Mouse (Mus musculus) heart, postnatal 0 days (tissue): ENCODE results near the gene Mcrip1. TPM values are rescaled to one million over a fixed set of nuclear protein-coding genes. Genes with fewer than 3 reads are reported as not detected.

Experiments used
- ATAC-seq: fragments of 200-750 bp; cut with Nextera tagmentation; 2 replicates; pipeline ENCODE4 v1.8.0; 2017; ENCODE audit warnings: low read depth, moderate number of reproducible peaks, moderate library complexity; ENCODE audit not compliant: insufficient read depth
- DNase-seq: peaks from one replicate; pipeline ENCODE4 v3.0.0-alpha.2; 2016; ENCODE audit warnings: low spot score
- H3K27ac ChIP-seq: fragments of 300-500 bp; sonication (generic); 2 replicates; pipeline ENCODE4 v1.5.1; 2014; ENCODE audit warnings: low read depth, mild to moderate bottlenecking
- H3K27me3 ChIP-seq: fragments of 300-500 bp; sonication (generic); 2 replicates; pipeline ENCODE4 v1.6.1; 2014; ENCODE audit warnings: low read length, mixed read lengths; ENCODE audit not compliant: control insufficient read depth, insufficient read depth
- H3K36me3 ChIP-seq: fragments of 300-500 bp; sonication (generic); replicated peaks from 2 replicates; pipeline ENCODE4 v1.6.1; 2014; ENCODE audit warnings: low read length, mixed read lengths; ENCODE audit not compliant: control insufficient read depth, insufficient read depth
- H3K4me1 ChIP-seq: fragments of 300-500 bp; sonication (generic); 2 replicates; pipeline ENCODE4 v1.6.1; 2014; ENCODE audit warnings: antibody characterized with exemption; ENCODE audit not compliant: control insufficient read depth, insufficient read depth
- H3K4me2 ChIP-seq: fragments of 300-500 bp; sonication (generic); 2 replicates; pipeline ENCODE4 v1.6.1; 2014; ENCODE audit warnings: low read depth, mild to moderate bottlenecking, low read length, moderate library complexity
- H3K4me3 ChIP-seq: fragments of 300-500 bp; sonication (generic); 2 replicates; pipeline ENCODE4 v1.5.1; 2014; ENCODE audit warnings: low read depth, low read length
- H3K9ac ChIP-seq: fragments of 300-500 bp; sonication (generic); replicated peaks from 2 replicates; pipeline ENCODE4 v1.6.1; 2014; ENCODE audit warnings: low read depth, low read length, mixed read lengths
- H3K9me3 ChIP-seq: fragments of 300-500 bp; sonication (generic); replicated peaks from 2 replicates; pipeline ENCODE4 v1.6.1; 2016; ENCODE audit warnings: low read length; ENCODE audit not compliant: control insufficient read depth
- CTCF ChIP-seq: IDR thresholded peaks from 2 replicates; pipeline ENCODE4 v1.5.1; 2016; ENCODE audit warnings: antibody characterized with exemption, control low read depth, low read depth
- EP300 ChIP-seq: IDR thresholded peaks from 2 replicates; pipeline ENCODE4 v1.6.1; 2016; ENCODE audit warnings: antibody characterized with exemption, low read depth
- WGBS: fragments of 180-500 bp; shearing (Covaris S2); extraction: QIAGEN DNeasy Blood & Tissue Kit; methylation state at CpG from one replicate; pipeline ENCODE4 v1.1.7; 2014; 5-methylcytosine and 5-hydroxymethylcytosine counted together
- polyA plus RNA-seq: library from polyadenylated mRNA; unstranded; fragments of >200 nt; fragmentation: Nextera tagmentation; extraction: Ambion mirVana; gene quantifications from 2 replicates; pipeline ENCODE4 v1.2.1, GENCODE M21; 2015
- total RNA-seq: library from RNA; depleted of rRNA; stranded (reverse); fragments of >200 nt; gene quantifications from 2 replicates; pipeline ENCODE4 v1.2.3, GENCODE M21; 2014; ENCODE audit warnings: low replicate concordance; rRNA removed

Gene Mcrip1
- 66.9 and 93.5 TPM in 2 replicates for total RNA-seq
- polyA plus RNA-seq: 136 and 138 TPM in 2 replicates

- H3K9ac ChIP-seq: peak within 1 kb of the TSS; percentile 97
- WGBS: under 1% methylated on average over 72 of the region's 87 CpGs
- H3K4me1 ChIP-seq: peaks cover 22% of the 10 kb centered on the region
- peak within 1 kb of the TSS; percentile 92 for H3K4me2 ChIP-seq
- ATAC-seq (peak; percentile 89), DNase-seq (peak; percentile 89)
- peaks cover 4% of the 10 kb centered on the region for H3K36me3 ChIP-seq
- peak within 1 kb of the TSS; percentile 95 for H3K27ac ChIP-seq
- no peaks in the 10 kb centered on the region for H3K27me3 ChIP-seq
- TF ChIP-seq EP300 (no peak), CTCF (no peak)
- peak within 1 kb of the TSS; percentile 94 for H3K4me3 ChIP-seq
- H3K9me3 ChIP-seq: no peaks in the 10 kb centered on the region
These were observed at the start of gene Mcrip1 for GRCm38 (mm10) chr11:120549168-120549945. Gene Mcrip1 (minus strand): TSS chr11:120549727.

DNA sequence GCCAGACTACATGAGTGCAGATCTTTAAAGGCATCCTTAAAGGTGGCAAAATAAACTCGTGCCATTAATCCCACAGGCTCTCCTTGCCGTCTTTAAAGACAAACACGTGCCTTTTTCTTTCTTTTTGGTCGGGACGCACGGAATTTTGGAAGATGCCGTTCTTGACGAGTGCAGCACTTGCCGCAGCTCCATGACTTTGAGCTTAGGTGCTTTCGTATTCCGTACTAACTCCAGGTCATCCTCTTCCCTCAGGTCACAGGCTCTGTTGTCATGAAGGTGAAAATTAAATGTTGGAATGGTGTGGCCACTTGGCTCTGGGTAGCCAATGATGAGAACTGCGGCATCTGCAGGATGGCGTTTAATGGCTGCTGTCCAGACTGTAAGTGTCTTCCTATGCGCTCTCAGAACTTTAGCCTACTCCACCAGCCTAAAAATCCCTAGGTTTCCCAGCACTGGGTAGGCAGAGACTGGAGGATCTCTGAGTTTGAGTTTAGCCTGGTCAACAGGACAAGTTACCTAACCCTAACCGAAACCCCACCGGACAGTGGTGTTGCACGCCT is 49.5 kb upstream of the Mcrip1 start:
- ATAC-seq (no peak), DNase-seq (no peak)
- Histone ChIP-seq H3K36me3 (peaks cover 59% of the 10 kb centered on the region), H3K4me3 (peak overlapping the region; percentile 89), H3K27ac (peak overlapping the region; percentile 79; the same call in 1 of the 2 replicates), H3K4me2 (peak overlapping the region; percentile 71), H3K9me3 (no peaks in the 10 kb centered on the region), H3K9ac (peak overlapping the region; percentile 49; the same call in 1 of the 2 replicates), H3K27me3 (no peaks in the 10 kb centered on the region), H3K4me1 (peaks cover 12% of the 10 kb centered on the region)
- WGBS: 42% methylated on average over 17 of the region's 17 CpGs
- no peak for TF ChIP-seq CTCF
- no peak for TF ChIP-seq EP300

- Histone ChIP-seq H3K27ac (peak within 1 kb of the TSS; percentile 90), H3K27me3 (no peaks in the 10 kb centered on the region), H3K36me3 (peaks cover 59% of the 10 kb centered on the region), H3K4me3 (peak within 1 kb of the TSS; percentile 89), H3K9ac (peak within 1 kb of the TSS; percentile 97), H3K9me3 (no peaks in the 10 kb centered on the region), H3K4me2 (peak within 1 kb of the TSS; percentile 92), H3K4me1 (peaks cover 12% of the 10 kb centered on the region)
- DNase-seq (peak; percentile 94), ATAC-seq (peak; percentile 97)
- under 1% methylated on average over 87 of the region's 88 CpGs for WGBS
- TF ChIP-seq CTCF (no peak), EP300 (peak; percentile 82; the same call in 1 of the 2 replicates)
These were observed 48.9 kb upstream of the Mcrip1 start, which contains the start of the genes Alyref and Anapc11 for GRCm38 (mm10) chr11:120598283-120598989. Gene Alyref (minus strand): TSS chr11:120598365. Gene Anapc11 (plus strand): TSS chr11:120598421.

GRCm38 (mm10) chr11:120597240-120598235 is 48.0 kb upstream of the Mcrip1 start:
- Histone ChIP-seq H3K27ac (peak overlapping the region; percentile 90), H3K9ac (peak overlapping the region; percentile 97), H3K9me3 (no peaks in the 10 kb centered on the region), H3K27me3 (no peaks in the 10 kb centered on the region), H3K4me3 (peak overlapping the region; percentile 89), H3K36me3 (peaks cover 58% of the 10 kb centered on the region), H3K4me1 (peaks cover 12% of the 10 kb centered on the region), H3K4me2 (peak overlapping the region; percentile 92)
- WGBS: 4% methylated on average over 82 of the region's 99 CpGs
- peak; percentile 36 for ATAC-seq
- no peak for TF ChIP-seq EP300
- no peak for TF ChIP-seq CTCF
- DNase-seq: peak; percentile 41
